Mouse (Mus musculus) CH12.LX (cell line): ENCODE data around the gene Cyp20a1. TPM values are rescaled to one million over a fixed set of nuclear protein-coding genes. Genes with fewer than 3 reads are reported as not detected.

Source experiments
- DNase-seq: peaks from one replicate; pipeline ENCODE4 v3.0.0-alpha.2; 2013; ENCODE audit errors: extremely low read depth
- H3K27ac ChIP-seq: 2 replicates; pipeline ENCODE4 v1.5.1; 2012; ENCODE audit warnings: low read depth, mild to moderate bottlenecking, control low read depth, moderate library complexity; ENCODE audit not compliant: insufficient read depth
- H3K27me3 ChIP-seq: replicated peaks from 2 replicates; pipeline ENCODE3; 2012; ENCODE audit warnings: inconsistent platforms
- H3K36me3 ChIP-seq, 2 experiments: replicated peaks in 1 of 2; 2 replicates each; pipeline versions ENCODE3 to v1.6.1; 2012; ENCODE audit warnings: inconsistent platforms in 1 of 2, low read length in 1 of 2, mild to moderate bottlenecking in 1 of 2, mixed read lengths in 1 of 2, moderate library complexity in 1 of 2; ENCODE audit not compliant: control insufficient read depth in 1 of 2, insufficient read depth in 1 of 2
- H3K4me1 ChIP-seq, 2 experiments: 2 replicates each; pipeline ENCODE4 v1.6.1; 2012; ENCODE audit warnings: inconsistent platforms in 1 of 2, moderate library complexity in 1 of 2; ENCODE audit not compliant: insufficient read depth in 2 of 2, control insufficient read depth in 1 of 2
- H3K4me2 ChIP-seq: 2 replicates; pipeline ENCODE4 v1.6.1; 2012; ENCODE audit warnings: low read depth, mild to moderate bottlenecking, control low read depth; ENCODE audit not compliant: poor library complexity, insufficient read depth, severe bottlenecking
- H3K4me3 ChIP-seq, 3 experiments: fragments of 150-350 bp in 1 of 3; sonication (generic) in 1 of 3; replicated peaks in 1 of 3; 2 replicates each; pipeline versions ENCODE3 to v1.5.1; 2011 to 2012; ENCODE audit warnings: low read depth in 2 of 3, low read length in 2 of 3, mild to moderate bottlenecking in 2 of 3, moderate library complexity in 2 of 3, control low read depth in 1 of 3, improper control_type of control experiment in 1 of 3, inconsistent platforms in 1 of 3, mixed read lengths in 1 of 3; ENCODE audit not compliant: poor library complexity in 1 of 3
- H3K79me2 ChIP-seq: replicated peaks from 2 replicates; pipeline ENCODE4 v1.6.1; 2012; ENCODE audit warnings: mild to moderate bottlenecking, moderate library complexity; ENCODE audit not compliant: control insufficient read depth, poor library complexity, insufficient read depth, severe bottlenecking; ENCODE audit errors: extremely low read depth
- H3K9ac ChIP-seq: 2 replicates; pipeline ENCODE4 v1.6.1; 2012; ENCODE audit warnings: low read depth, mild to moderate bottlenecking, control low read depth, moderate library complexity; ENCODE audit not compliant: insufficient read depth
- H3K9me3 ChIP-seq: replicated peaks from 2 replicates; pipeline ENCODE3; 2012; ENCODE audit warnings: low read length, inconsistent platforms, mixed read lengths
- BHLHE40 ChIP-seq: IDR thresholded peaks from 2 replicates; pipeline ENCODE4 v1.6.1; 2011; ENCODE audit warnings: mild to moderate bottlenecking, low read depth, low read length, improper control_type of control experiment
- CTCF ChIP-seq, 2 experiments: IDR thresholded peaks in 1 of 2; conservative IDR thresholded peaks in 1 of 2; 2 replicates each; pipeline ENCODE4 v1.5.1; 2011 to 2012; ENCODE audit warnings: low read depth in 2 of 2, low read length in 2 of 2, improper control_type of control experiment in 1 of 2, inconsistent platforms in 1 of 2, mild to moderate bottlenecking in 1 of 2, moderate library complexity in 1 of 2
- E2F4 ChIP-seq: IDR thresholded peaks from 2 replicates; pipeline ENCODE4 v1.6.1; 2011; ENCODE audit warnings: low read depth, low read length, improper control_type of control experiment; ENCODE audit not compliant: insufficient replicate concordance
- HCFC1 ChIP-seq: IDR thresholded peaks from 2 replicates; pipeline ENCODE4 v1.6.1; 2012; ENCODE audit warnings: low read depth, mild to moderate bottlenecking, inconsistent platforms, low read length, improper control_type of control experiment
- MAFK ChIP-seq: IDR thresholded peaks from 2 replicates; pipeline ENCODE4 v1.6.1; 2011; ENCODE audit warnings: low read length, improper control_type of control experiment; ENCODE audit not compliant: insufficient replicate concordance
- MAX ChIP-seq: IDR thresholded peaks from 2 replicates; pipeline ENCODE4 v1.6.1; 2011; ENCODE audit warnings: low read length, improper control_type of control experiment
- MYC ChIP-seq: IDR thresholded peaks from 2 replicates; pipeline ENCODE4 v1.6.1; 2011; ENCODE audit warnings: low read depth, mild to moderate bottlenecking, improper control_type of control experiment, low read length
- NELFE ChIP-seq: IDR thresholded peaks from 2 replicates; pipeline ENCODE4 v1.6.1; 2011; ENCODE audit warnings: low read depth, low read length, improper control_type of control experiment
- RAD21 ChIP-seq: IDR thresholded peaks from 2 replicates; pipeline ENCODE4 v1.6.1; 2011; ENCODE audit warnings: low read depth, mild to moderate bottlenecking, low read length, improper control_type of control experiment, moderate library complexity
- SMC3 ChIP-seq: IDR thresholded peaks from 2 replicates; pipeline ENCODE4 v1.6.1; 2011; ENCODE audit warnings: low read depth, low read length, improper control_type of control experiment
- TCF12 ChIP-seq: IDR thresholded peaks from 2 replicates; pipeline ENCODE4 v1.6.1; 2014; ENCODE audit warnings: low read depth, mild to moderate bottlenecking, inconsistent platforms, low read length, improper control_type of control experiment
- USF1 ChIP-seq: IDR thresholded peaks from 2 replicates; pipeline ENCODE4 v1.6.1; 2014; ENCODE audit warnings: low read depth, mild to moderate bottlenecking, inconsistent platforms, low read length, improper control_type of control experiment
- ZC3H11A ChIP-seq: IDR thresholded peaks from 2 replicates; pipeline ENCODE4 v1.6.1; 2012; ENCODE audit warnings: low read depth, mild to moderate bottlenecking, inconsistent platforms, low read length, improper control_type of control experiment
- ZKSCAN1 ChIP-seq: IDR thresholded peaks from 2 replicates; pipeline ENCODE4 v1.6.1; 2012; ENCODE audit warnings: low read depth, inconsistent platforms, low read length, improper control_type of control experiment, borderline replicate concordance
- ZMIZ1 ChIP-seq: IDR thresholded peaks from 2 replicates; pipeline ENCODE4 v1.6.1; 2012; ENCODE audit warnings: low read depth, mild to moderate bottlenecking, inconsistent platforms, low read length, improper control_type of control experiment
- dilution Hi-C: fragments of 300-500 bp; cut with MboI; formaldehyde crosslinking; loops from 2 replicates; pipeline ENCODE4 v1.14.3; 2020; ENCODE audit warnings: low sequenced_read_pairs; ENCODE audit not compliant: extremely low pct_unique_long_range_greater_than_20kb, extremely low pct_ligation_motif_present
- in situ Hi-C: fragments of 300-500 bp; cut with MboI; formaldehyde crosslinking; loops from 3 replicates; pipeline ENCODE4 v1.14.3; 2019; ENCODE audit warnings: low sequenced_read_pairs, low pct_ligation_motif_present, low pct_unique_long_range_greater_than_20kb, mixed read lengths
- polyA plus RNA-seq: library from polyadenylated mRNA; unstranded; fragments of >175 nt; gene quantifications from 2 replicates; pipeline ENCODE4 v1.2.1, GENCODE M21; 2012; ENCODE audit warnings: low read depth; ENCODE audit not compliant: insufficient read length
- total RNA-seq, 2 experiments: library from RNA; depleted of rRNA; stranded (reverse); fragments of 300-350 nt in 1 of 2; fragments of >200 nt in 1 of 2; gene quantifications; 2 replicates each; pipeline ENCODE4 v1.2.3; 2012 to 2014

Cyp20a1 gene
- total and polyA plus RNA-seq, 3 experiments = 20.4 to 41.4 (median 26.9) TPM

DNA sequence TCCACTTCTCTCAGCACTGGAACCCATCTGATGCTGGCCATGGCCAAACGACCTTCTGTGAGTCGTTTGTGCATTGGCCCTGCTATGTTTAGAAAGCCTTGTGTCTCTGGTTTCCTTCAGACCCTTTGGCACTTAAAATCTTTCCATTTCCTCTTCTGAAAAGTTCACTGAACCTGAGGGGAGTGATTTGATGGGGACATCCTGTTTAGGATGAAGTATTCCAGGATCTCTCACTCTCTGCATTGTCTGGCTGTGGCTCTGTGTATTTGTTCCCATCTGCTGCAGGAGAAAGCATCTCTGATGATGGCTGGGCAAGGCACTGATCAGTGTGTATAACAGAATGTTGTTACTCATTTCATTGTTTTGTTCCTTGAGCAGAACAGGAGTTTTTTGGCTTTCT is 2.6 kb downstream of the Cyp20a1 start:
- peaks cover 6% of the 10 kb centered on the region; the same call in 1 of the 2 replicates for H3K79me2 ChIP-seq
- H3K27ac ChIP-seq = no peak overlapping the region
- TF ChIP-seq BHLHE40 (no peak), MAFK (no peak), MYC (no peak), RAD21 (no peak), HCFC1 (no peak), NELFE (no peak; the same call in 1 of the 2 replicates), SMC3 (no peak), ZKSCAN1 (no peak), CTCF (conservative IDR thresholded peaks at IDR 0.05 in 1 of 2, IDR thresholded peaks at IDR 0.05 in 1 of 2; ENCODE audit: low read depth in 2 of 2, low read length in 2 of 2) (no peak), USF1 (no peak), ZMIZ1 (no peak)
- peaks cover 0 to 5% of the 10 kb centered on the region in 2 experiments for H3K36me3 ChIP-seq
- no peak overlapping the region for H3K4me2 ChIP-seq
- H3K4me3 ChIP-seq = no peak overlapping the region
- H3K9ac ChIP-seq = no peak overlapping the region
- H3K27me3 ChIP-seq = no peaks in the 10 kb centered on the region
- in situ Hi-C loops (no loop called here), dilution Hi-C loops (no loop called here)
- peaks cover 11% of the 10 kb centered on the region for H3K9me3 ChIP-seq
- no peak for DNase-seq
- peaks cover 0 to 24% of the 10 kb centered on the region in 2 experiments; a peak in 2 of 4 replicates for H3K4me1 ChIP-seq

DNA sequence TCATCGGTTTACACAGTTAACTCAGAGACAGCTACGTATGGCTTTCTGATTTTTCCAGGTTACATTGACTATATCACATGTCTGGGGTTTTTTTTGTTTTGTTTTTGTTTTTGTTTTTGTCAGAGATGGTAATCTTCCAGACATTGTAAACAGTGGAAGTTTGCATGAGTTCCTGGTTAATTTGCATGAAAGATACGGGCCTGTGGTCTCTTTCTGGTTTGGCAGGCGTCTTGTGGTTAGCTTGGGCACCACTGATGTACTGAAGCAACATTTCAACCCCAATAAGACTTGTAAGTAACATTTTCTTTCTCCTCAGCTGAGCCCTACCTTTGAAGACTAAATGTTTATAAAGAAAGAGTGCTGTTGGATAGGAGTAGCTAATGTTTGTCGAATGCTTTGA is 9.7 kb downstream of the Cyp20a1 start:
- dilution Hi-C loops = no loop called here
- H3K9ac ChIP-seq = no peak overlapping the region
- in situ Hi-C loops = no loop called here
- TF ChIP-seq TCF12 (no peak), ZKSCAN1 (no peak), MAX (no peak), ZC3H11A (no peak), E2F4 (no peak)
- H3K9me3 ChIP-seq = peaks cover 17% of the 10 kb centered on the region
- peaks cover 18 to 47% of the 10 kb centered on the region in 2 experiments for H3K36me3 ChIP-seq
- H3K27ac ChIP-seq = no peak overlapping the region
- no peak overlapping the region for H3K4me3 ChIP-seq
- H3K79me2 ChIP-seq = no peaks in the 10 kb centered on the region; the same call in 1 of the 2 replicates
- DNase-seq = no peak
- H3K27me3 ChIP-seq = no peaks in the 10 kb centered on the region
- H3K4me1 ChIP-seq = peaks cover 0 to 3% of the 10 kb centered on the region in 2 experiments; a peak in 1 of 4 replicates
- no peak overlapping the region for H3K4me2 ChIP-seq
